Mouse (Mus musculus): ENCODE results near the gene Mbnl2. TPM values are rescaled to one million over a fixed set of nuclear protein-coding genes. Genes with fewer than 3 reads are reported as not detected.
"Not testable (repeated sequence)": the region's sequence is repeated elsewhere in the genome, so short reads cannot be mapped to it uniquely, and the experiment has no call there.

Gene Mbnl2
- polyA plus RNA-seq, 1 experiment from 2014 or later, result 15.1 TPM

DNA sequence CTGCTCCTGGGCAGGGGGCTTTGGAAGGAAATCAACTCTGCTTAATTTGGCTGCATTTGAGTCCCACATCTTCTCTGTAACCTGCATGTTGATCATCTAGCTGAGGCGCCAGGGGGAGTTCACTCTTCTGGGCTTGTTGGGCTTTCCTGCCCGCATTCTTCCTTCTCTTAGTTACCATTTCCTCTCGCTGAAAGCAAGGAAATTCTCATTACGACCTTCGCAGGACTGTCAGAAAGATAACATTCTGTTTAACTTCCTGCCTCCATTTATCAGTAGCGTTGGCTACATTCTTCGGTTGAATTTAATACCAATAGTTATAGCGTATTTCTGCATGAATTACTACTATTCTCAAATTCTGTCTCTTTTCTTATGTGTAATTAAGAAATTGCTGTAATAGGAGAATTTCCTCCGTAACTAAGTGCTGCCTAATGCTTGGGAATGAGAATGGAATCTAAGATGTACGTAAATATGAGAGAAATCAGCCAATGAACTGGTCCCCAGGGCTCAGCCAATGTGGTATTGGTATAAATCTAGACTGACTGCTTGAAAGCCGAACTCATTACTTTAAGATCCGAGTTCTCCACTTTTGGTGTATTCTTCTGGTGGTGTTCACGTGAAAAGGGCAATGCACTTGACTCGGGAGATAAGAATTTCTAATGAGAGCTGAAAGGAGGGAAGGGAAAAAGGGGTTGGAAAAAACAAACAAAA is 76.8 kb downstream of the Mbnl2 start:
- Histone ChIP-seq H3K27me3 (no peaks in the 10 kb centered on the region), H3K4me3 (replicated peaks) (no peak overlapping the region), H3K36me3 (replicated peaks) (no peaks in the 10 kb centered on the region), H3K27ac (replicated peaks) (no peak overlapping the region), H3K4me2 (peak overlapping the region; percentile 21; the same call in 1 of the 2 replicates), H3K4me1 (replicated peaks) (peaks cover 27% of the 10 kb centered on the region), H3K9ac (no peak overlapping the region), H3K9me3 (replicated peaks) (no peaks in the 10 kb centered on the region)
- 18% methylated on average over 14 of the region's 14 CpGs for WGBS (ENCODE audit: insufficient replicate concordance)
- no peak for ATAC-seq (ENCODE audit: insufficient read depth)

DNA sequence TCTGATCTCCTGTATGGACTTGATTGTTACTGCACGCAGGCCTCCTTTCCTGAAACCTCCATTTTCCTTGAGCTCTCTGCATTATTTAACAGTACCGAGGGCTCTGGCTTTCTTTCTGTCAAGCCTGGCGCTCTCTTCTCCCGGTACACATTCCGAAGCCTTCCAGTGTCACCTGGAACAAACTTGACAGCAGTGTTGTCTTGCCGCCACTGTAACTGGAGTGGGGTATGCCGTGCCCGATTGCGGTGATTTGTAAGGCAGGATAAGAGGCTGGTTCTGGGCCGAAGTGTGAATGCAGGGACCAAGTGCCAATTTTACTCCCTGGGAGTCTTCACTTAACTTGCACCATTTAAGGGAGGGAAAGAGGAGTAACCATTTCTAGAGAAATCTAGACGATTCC is 77.7 kb downstream of the Mbnl2 start:
- Histone ChIP-seq H3K4me3 (replicated peaks) (no peak overlapping the region), H3K4me1 (replicated peaks) (peaks cover 18% of the 10 kb centered on the region), H3K4me2 (no peak overlapping the region), H3K9me3 (replicated peaks) (no peaks in the 10 kb centered on the region), H3K27ac (replicated peaks) (no peak overlapping the region), H3K36me3 (replicated peaks) (no peaks in the 10 kb centered on the region), H3K9ac (no peak overlapping the region), H3K27me3 (no peaks in the 10 kb centered on the region)
- 72% methylated on average over 11 of the region's 11 CpGs for WGBS (ENCODE audit: insufficient replicate concordance)
- ATAC-seq (ENCODE audit: insufficient read depth), result no peak

DNA sequence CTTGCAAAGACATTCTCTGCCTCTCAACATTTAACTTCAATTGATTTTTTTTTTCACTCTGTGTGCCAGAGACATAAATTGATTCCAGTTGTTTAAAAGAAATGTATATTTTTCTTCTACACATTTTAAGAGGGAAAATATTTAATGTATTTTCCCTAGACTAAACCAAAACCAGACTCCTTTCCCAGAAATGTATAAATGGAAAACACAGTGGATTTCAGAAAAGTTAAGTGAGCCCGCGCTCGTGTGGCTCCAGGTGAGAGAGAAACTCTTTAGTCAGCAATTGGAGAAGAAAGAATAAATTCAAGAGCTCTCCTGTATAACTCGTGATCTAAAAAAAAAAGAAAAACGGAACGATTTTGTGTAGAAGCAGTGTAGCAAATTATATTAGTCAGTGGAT is 79.1 kb downstream of the Mbnl2 start:
- Histone ChIP-seq H3K27me3 (no peaks in the 10 kb centered on the region), H3K9ac (no peak overlapping the region), H3K9me3 (replicated peaks) (no peaks in the 10 kb centered on the region), H3K4me1 (replicated peaks) (peaks cover 16% of the 10 kb centered on the region), H3K4me3 (replicated peaks) (no peak overlapping the region), H3K4me2 (no peak overlapping the region), H3K27ac (replicated peaks) (no peak overlapping the region), H3K36me3 (replicated peaks) (no peaks in the 10 kb centered on the region)
- WGBS (ENCODE audit: insufficient replicate concordance), result 66% methylated on average over 6 of the region's 6 CpGs
- no peak for ATAC-seq (ENCODE audit: insufficient read depth)

DNA sequence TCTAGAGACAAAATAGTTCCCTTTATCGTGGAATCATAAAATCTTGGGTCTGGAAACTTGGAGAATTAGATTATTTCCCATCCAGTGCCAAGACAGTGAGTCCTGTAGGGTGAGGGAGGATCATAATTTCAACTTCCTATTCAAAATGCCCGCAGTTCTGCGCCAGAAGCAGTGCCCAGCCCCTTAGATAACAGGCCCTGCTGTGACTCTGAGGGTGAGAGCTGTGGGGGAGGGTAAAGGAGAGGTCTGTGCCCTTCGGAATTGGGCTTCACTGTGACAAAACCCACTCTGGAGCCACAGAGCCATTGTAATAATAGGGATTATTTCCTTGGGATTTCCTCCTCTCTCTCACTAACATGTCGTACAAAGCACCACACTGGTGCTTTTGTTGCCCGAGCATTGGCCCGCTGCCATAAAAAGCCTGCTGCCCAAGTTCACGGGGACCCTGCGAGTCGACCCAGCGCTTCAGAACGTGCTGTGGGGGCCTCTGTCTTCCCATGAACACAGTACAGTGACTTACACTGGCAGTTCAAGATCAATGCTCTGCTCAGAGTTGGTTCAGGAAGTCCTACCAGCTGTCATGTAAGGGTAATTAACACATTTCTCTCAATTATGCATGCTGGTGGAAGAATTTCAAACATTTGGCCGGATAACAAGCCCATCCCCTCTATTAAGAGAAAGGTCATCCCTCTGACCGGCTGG is 79.7 kb downstream of the Mbnl2 start:
- 37% methylated on average over 14 of the region's 14 CpGs for WGBS (ENCODE audit: insufficient replicate concordance)
- Histone ChIP-seq H3K4me1 (replicated peaks) (peaks cover 16% of the 10 kb centered on the region), H3K4me3 (replicated peaks) (no peak overlapping the region), H3K9me3 (replicated peaks) (no peaks in the 10 kb centered on the region), H3K27ac (replicated peaks) (peak overlapping the region; percentile 41; the same call in 1 of the 2 replicates), H3K36me3 (replicated peaks) (no peaks in the 10 kb centered on the region), H3K4me2 (peak overlapping the region; percentile 23; the same call in 1 of the 2 replicates), H3K27me3 (no peaks in the 10 kb centered on the region), H3K9ac (no peak overlapping the region)
- peak; percentile 57 for ATAC-seq (ENCODE audit: insufficient read depth)

DNA sequence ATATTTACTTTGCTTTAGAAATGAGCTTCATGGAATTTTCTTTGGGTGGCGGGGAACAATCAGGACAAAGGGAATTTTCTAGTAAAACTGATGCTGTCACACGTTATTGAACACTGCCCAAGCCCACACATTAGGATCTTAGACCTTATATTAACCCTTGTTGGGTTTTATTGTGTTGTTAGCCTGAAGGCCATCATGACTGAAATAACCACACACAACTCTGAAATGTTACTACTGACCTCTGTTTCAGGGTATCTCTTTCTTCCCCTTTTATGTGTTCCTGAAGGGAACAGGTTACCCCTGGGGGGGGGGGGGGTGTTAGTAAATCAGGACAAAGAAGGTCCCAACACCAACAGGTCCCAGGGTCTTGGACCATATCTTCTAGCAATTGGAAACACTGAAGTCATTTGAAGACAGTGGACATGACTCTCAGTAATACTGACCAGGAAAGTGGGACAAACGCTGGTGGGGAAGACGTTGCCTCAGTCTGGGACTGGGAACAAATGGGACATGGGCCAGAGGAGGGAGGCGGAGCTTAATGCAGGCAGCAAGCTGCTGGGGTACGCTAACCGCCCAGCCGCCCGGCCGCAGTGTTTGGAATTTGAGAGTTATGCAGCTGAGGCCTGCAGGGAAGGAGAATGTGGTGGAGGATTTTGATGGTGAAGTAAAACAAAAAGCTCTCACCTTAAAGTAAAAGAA is 80.4 kb downstream of the Mbnl2 start:
- H3K27ac ChIP-seq (replicated peaks), result 0 out of 2 replicates have a peak overlapping the region, but pooled peaks have one; percentile 41
- no peaks in the 10 kb centered on the region for H3K9me3 ChIP-seq (replicated peaks)
- no peak overlapping the region for H3K9ac ChIP-seq
- H3K27me3 ChIP-seq, result no peaks in the 10 kb centered on the region
- H3K4me1 ChIP-seq (replicated peaks), result peaks cover 16% of the 10 kb centered on the region
- 69% methylated on average over 10 of the region's 10 CpGs for WGBS (ENCODE audit: insufficient replicate concordance)
- ATAC-seq (ENCODE audit: insufficient read depth), result no peak
- H3K4me2 ChIP-seq, result 0 out of 2 replicates have a peak overlapping the region, but pooled peaks have one; percentile 23
- no peaks in the 10 kb centered on the region for H3K36me3 ChIP-seq (replicated peaks)
- no peak overlapping the region for H3K4me3 ChIP-seq (replicated peaks)

DNA sequence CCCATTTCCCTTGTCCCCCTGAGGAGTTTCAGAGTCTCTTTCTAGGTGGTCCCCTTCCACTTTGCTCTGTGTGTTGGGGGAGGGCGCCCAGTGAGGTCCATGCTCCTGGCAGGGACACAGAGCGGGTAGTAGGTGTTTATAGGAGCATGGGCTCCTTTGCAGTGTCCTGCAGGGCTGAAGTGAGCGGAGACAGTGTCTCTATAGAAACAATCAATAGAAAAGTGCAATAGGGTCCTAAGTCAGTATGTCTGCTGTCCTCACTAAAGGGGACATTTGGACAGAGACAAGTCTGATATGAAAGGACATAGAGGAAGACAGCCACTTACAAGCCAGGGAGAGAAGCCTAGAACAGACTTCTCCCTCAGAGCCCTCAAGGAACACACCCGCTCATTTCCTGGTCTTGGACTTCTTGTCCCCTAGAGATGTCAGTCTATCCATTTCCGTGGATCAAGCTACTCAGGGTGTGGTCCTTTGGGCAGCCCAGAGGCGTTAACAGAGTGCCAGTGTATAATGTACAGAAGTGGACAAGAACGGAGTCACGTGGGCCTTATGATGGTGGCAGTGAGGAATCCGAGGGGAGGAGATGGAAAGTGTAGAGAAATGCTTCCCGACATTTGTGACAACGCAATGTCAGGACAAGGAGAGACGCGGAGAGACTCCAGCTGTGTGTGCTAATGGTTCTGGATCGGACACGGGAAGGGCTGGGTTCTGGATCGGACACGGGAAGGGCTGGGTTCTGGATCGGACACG is 82.0 kb downstream of the Mbnl2 start:
- Histone ChIP-seq H3K36me3 (replicated peaks) (no peaks in the 10 kb centered on the region), H3K27me3 (no peaks in the 10 kb centered on the region), H3K9ac (no peak overlapping the region), H3K9me3 (replicated peaks) (no peaks in the 10 kb centered on the region), H3K27ac (replicated peaks) (no peak overlapping the region), H3K4me2 (no peak overlapping the region), H3K4me1 (replicated peaks) (peaks cover 13% of the 10 kb centered on the region), H3K4me3 (replicated peaks) (no peak overlapping the region)
- ATAC-seq (ENCODE audit: insufficient read depth), result no peak
- 82% methylated on average over 19 of the region's 19 CpGs for WGBS (ENCODE audit: insufficient replicate concordance)

DNA sequence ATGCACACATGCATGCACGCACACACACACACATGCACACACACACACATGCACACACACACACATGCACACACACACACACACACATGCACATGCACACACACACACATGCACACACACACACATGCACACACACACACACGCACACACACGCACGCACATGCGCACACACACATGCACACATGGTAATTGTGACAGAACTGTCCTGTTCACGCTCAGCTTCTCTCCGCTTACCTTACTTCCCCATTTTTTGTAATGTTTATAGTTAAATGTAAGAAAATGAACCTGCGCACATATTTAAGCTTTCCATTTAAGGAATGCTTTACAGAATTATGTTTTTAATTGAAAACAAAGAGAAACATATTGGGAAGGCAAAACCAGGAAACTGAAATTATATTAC is 84.1 kb downstream of the Mbnl2 start:
- not testable (repeated sequence) for H3K36me3 ChIP-seq (replicated peaks); ATAC-seq (ENCODE audit: insufficient read depth); H3K4me2 ChIP-seq; H3K9me3 ChIP-seq (replicated peaks); H3K27me3 ChIP-seq; H3K4me3 ChIP-seq (replicated peaks); H3K9ac ChIP-seq; H3K27ac ChIP-seq (replicated peaks)
- WGBS (ENCODE audit: insufficient replicate concordance), result 82% methylated on average over 8 of the region's 8 CpGs
- peaks cover 16% of the 10 kb centered on the region for H3K4me1 ChIP-seq (replicated peaks)

DNA sequence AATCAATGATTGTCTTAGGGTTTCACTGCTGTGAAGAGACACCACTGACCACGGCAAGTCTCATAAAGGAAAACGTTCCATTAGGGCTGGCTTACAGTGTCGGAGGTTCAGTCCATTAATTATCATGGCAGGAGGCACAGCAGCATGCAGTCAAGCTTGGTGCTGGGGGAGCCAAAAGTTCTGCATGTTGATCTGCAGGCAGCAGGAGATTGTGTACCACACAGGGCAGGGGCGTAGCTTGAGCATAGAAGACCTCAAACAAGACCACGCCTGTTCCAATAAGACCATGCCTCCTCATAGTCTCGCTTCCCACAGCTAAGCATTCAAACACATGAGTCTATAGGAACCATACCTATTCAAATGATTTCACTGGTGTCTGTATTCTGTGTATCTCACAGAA is 85.7 kb downstream of the Mbnl2 start:
- H3K36me3 ChIP-seq (replicated peaks), result no peaks in the 10 kb centered on the region
- 68% methylated on average over 6 of the region's 6 CpGs for WGBS (ENCODE audit: insufficient replicate concordance)
- H3K27me3 ChIP-seq, result no peaks in the 10 kb centered on the region
- H3K9me3 ChIP-seq (replicated peaks), result no peaks in the 10 kb centered on the region
- H3K4me1 ChIP-seq (replicated peaks), result peaks cover 4% of the 10 kb centered on the region; the same call in 1 of the 2 replicates
- H3K4me2 ChIP-seq, result no peak overlapping the region
- no peak for ATAC-seq (ENCODE audit: insufficient read depth)
- no peak overlapping the region for H3K4me3 ChIP-seq (replicated peaks)
- H3K27ac ChIP-seq (replicated peaks), result no peak overlapping the region
- no peak overlapping the region for H3K9ac ChIP-seq

DNA sequence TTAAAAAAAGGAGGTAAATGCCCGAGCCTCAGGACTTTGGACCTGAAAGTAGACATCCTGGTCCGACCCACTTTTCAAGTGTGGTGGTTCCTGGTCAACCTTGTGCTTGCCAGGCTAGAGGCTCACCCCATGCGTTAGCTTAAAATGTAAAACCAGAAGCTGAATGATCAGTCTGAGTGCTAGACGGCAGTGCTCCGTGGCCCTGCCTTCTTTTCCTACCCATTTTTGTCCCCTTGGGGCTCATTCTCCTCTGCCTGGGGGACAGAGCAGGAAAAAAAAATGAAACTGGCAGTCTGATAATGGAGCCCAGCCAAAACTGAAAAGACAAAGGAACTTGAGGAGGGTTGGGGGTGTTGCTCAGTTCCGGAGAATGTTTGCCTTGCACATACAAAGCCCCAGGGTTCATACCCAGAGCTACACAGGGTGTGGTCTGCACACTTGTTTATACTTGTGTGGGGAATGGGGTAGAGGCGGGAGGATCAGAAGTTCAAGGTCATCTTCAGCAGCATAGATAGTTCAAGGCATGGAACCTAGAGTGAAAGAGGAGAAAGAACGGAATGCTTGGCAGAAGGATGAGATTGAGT is 87.0 kb downstream of the Mbnl2 start:
- H3K4me3 ChIP-seq (replicated peaks), result no peak overlapping the region
- H3K27ac ChIP-seq (replicated peaks), result no peak overlapping the region
- 0 out of 2 replicates have a peak, but pooled peaks cover 3% of the 10 kb centered on the region for H3K4me1 ChIP-seq (replicated peaks)
- H3K27me3 ChIP-seq, result no peaks in the 10 kb centered on the region
- no peak overlapping the region for H3K4me2 ChIP-seq
- H3K36me3 ChIP-seq (replicated peaks), result no peaks in the 10 kb centered on the region
- 48% methylated on average over 8 of the region's 8 CpGs for WGBS (ENCODE audit: insufficient replicate concordance)
- no peaks in the 10 kb centered on the region for H3K9me3 ChIP-seq (replicated peaks)
- ATAC-seq (ENCODE audit: insufficient read depth), result no peak
- H3K9ac ChIP-seq, result no peak overlapping the region

DNA sequence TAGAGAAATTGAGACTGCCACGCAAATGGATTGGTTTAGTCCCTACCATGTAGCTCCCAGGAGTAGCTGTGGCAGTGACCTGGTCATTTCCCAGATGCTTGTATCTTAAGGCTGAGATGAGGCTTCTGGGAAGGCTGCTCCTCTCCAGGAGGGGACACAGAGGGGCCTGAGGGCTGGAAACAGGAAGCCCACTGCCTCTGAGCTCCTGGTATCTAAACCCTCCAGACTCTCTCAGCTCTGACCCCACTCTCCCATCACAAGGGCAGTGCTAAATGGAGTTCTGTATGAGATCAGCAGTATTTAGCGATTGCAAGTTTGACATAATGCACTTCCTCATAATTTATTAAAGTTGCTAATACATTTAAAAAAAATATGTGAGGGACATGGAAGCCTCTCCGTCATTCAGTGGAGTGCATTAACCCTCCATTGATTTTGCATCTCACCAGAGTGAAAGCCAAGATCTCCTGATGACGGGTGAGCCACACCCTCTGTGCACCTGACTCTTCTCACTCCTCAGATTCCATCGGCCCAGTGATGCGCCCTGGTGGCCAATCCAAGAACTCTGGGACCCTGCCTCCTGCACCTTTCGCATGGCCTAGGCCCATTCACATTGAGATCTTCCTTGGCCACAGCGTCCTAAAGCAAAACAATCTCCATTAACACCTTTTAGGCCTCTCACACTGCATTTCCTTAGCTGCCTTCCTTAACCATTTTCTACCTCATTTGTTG is 87.8 kb downstream of the Mbnl2 start:
- H3K4me3 ChIP-seq (replicated peaks), result no peak overlapping the region
- H3K27me3 ChIP-seq, result no peaks in the 10 kb centered on the region
- H3K9ac ChIP-seq, result no peak overlapping the region
- WGBS (ENCODE audit: insufficient replicate concordance), result 46% methylated on average over 8 of the region's 8 CpGs
- H3K4me2 ChIP-seq, result no peak overlapping the region
- 0 out of 2 replicates have a peak, but pooled peaks cover 3% of the 10 kb centered on the region for H3K4me1 ChIP-seq (replicated peaks)
- H3K27ac ChIP-seq (replicated peaks), result no peak overlapping the region
- no peak for ATAC-seq (ENCODE audit: insufficient read depth)
- H3K36me3 ChIP-seq (replicated peaks), result no peaks in the 10 kb centered on the region
- no peaks in the 10 kb centered on the region for H3K9me3 ChIP-seq (replicated peaks)

All from liver, embryonic 15.5 days (tissue).